Comparison of ENCODE assay signal across 10 mouse cellular contexts in genomic region chr16:96718221-96718620, GRCm38 (mm10).
A peak's percentile ranks its signal among the peaks of the same experiment; 100 is the strongest.
DNase-seq lines count a peak whose midpoint lies in the region; ATAC-seq and TF ChIP-seq lines count a peak whose summit lies in the region.
"Had no signal": no experiment of that assay in that cellular context is flagged by ENCODE, and none has a peak within 500 bp of the region (broad histone marks: within the 10 kb centered on the region; RNA-seq: fewer than 3 reads in every experiment).

No protein-coding gene starts in this region.

- no peak overlapping the region for H3K9ac ChIP-seq in limb, embryonic 11.5 days (ENCODE audit: low read length)
- no peak overlapping the region for H3K9ac ChIP-seq in forebrain, embryonic 14.5 days (ENCODE audit: low read length)
- H3K9ac ChIP-seq: hindbrain, embryonic 13.5 days had no signal

- DNase-seq in kidney, adult 2 months, result no peak
- no peak for DNase-seq in kidney, adult 8-10 months
- DNase-seq in B cell, adult 2 months, result peak; percentile 3 to 11
- DNase-seq in WW6 (ENCODE audit: low read depth, low spot score), result peak; percentile 5
- DNase-seq in limb, embryonic 11.5 days (ENCODE audit: low spot score), result peak; percentile 40
- DNase-seq in right cerebral cortex, postnatal 4 days, result no peak
- DNase-seq in ovary, postnatal 14 days (ENCODE audit: low spot score), result no peak
- no peak for DNase-seq in forebrain, embryonic 14.5 days (ENCODE audit: low spot score)
- DNase-seq: adrenal gland, adult 8-10 months had no signal

- H3K4me2 ChIP-seq in limb, embryonic 11.5 days (ENCODE audit: low read depth, severe bottlenecking), result no peak overlapping the region
- no peak overlapping the region for H3K4me2 ChIP-seq in forebrain, embryonic 14.5 days (ENCODE audit: low read length)
- H3K4me2 ChIP-seq: hindbrain, embryonic 13.5 days had no signal

- no peak for TF ChIP-seq POLR2A in kidney, adult 2 months (IDR thresholded peaks at IDR 0.05; ENCODE audit: low read depth, low read length)

- TF ChIP-seq CTCF in kidney, adult 2 months (conservative IDR thresholded peaks at IDR 0.05; ENCODE audit: insufficient read depth, insufficient read length, low read depth, low read length), result peak; percentile 39

- no peak for ATAC-seq in limb, embryonic 11.5 days (ENCODE audit: insufficient number of reproducible peaks, low FRiP score, low TSS enrichment, low read depth)
- no peak for ATAC-seq in forebrain, embryonic 14.5 days

- no peak overlapping the region for H3K27ac ChIP-seq in kidney, adult 2 months (ENCODE audit: insufficient read depth, low read depth, low read length)
- no peak overlapping the region for H3K27ac ChIP-seq in limb, embryonic 11.5 days (replicated peaks; ENCODE audit: low read depth, low read length)
- no peak overlapping the region for H3K27ac ChIP-seq in forebrain, embryonic 14.5 days (ENCODE audit: low read depth, low read length)
- H3K27ac ChIP-seq: hindbrain, embryonic 13.5 days had no signal

- 5% methylated on average over 2 of the region's 2 CpGs for WGBS in kidney, adult 2 months
- 0% methylated on average over 2 of the region's 2 CpGs for WGBS in limb, embryonic 11.5 days
- WGBS in forebrain, embryonic 14.5 days, result 3% methylated on average over 2 of the region's 2 CpGs

- H3K9me3 ChIP-seq in limb, embryonic 11.5 days (ENCODE audit: control insufficient read depth, low read length), result no peaks in the 10 kb centered on the region
- H3K9me3 ChIP-seq in forebrain, embryonic 14.5 days (replicated peaks; ENCODE audit: control insufficient read depth, low read length), result no peaks in the 10 kb centered on the region
- H3K9me3 ChIP-seq: hindbrain, embryonic 13.5 days had no signal

- no peaks in the 10 kb centered on the region for H3K36me3 ChIP-seq in kidney, adult 2 months (ENCODE audit: control insufficient read depth, insufficient read depth, low read length)
- H3K36me3 ChIP-seq in limb, embryonic 11.5 days (ENCODE audit: control insufficient read depth, insufficient read depth, low read length), result no peaks in the 10 kb centered on the region
- H3K36me3 ChIP-seq in forebrain, embryonic 14.5 days (ENCODE audit: control insufficient read depth, insufficient read depth, low read length), result no peaks in the 10 kb centered on the region

- H3K27me3 ChIP-seq in kidney, adult 2 months (replicated peaks; ENCODE audit: control insufficient read depth, insufficient read depth, low read length), result no peaks in the 10 kb centered on the region
- H3K27me3 ChIP-seq in limb, embryonic 11.5 days (ENCODE audit: control insufficient read depth, insufficient read depth, low read length), result no peaks in the 10 kb centered on the region
- no peaks in the 10 kb centered on the region for H3K27me3 ChIP-seq in forebrain, embryonic 14.5 days (replicated peaks; ENCODE audit: control insufficient read depth, insufficient read depth, low read length)
- H3K27me3 ChIP-seq: hindbrain, embryonic 13.5 days had no signal

- no peaks in the 10 kb centered on the region for H3K4me1 ChIP-seq in kidney, adult 2 months (ENCODE audit: control insufficient read depth, insufficient read depth, low read length)
- no peaks in the 10 kb centered on the region for H3K4me1 ChIP-seq in limb, embryonic 11.5 days (ENCODE audit: control insufficient read depth, insufficient read depth, low read length)
- H3K4me1 ChIP-seq in forebrain, embryonic 14.5 days (ENCODE audit: control insufficient read depth, insufficient read depth, low read length), result 0 out of 2 replicates have a peak, but pooled peaks cover 3% of the 10 kb centered on the region

- no peak overlapping the region for H3K4me3 ChIP-seq in kidney, adult 2 months (ENCODE audit: insufficient read depth, low read depth, low read length)
- H3K4me3 ChIP-seq in limb, embryonic 11.5 days (ENCODE audit: low read depth, low read length), result no peak overlapping the region
- no peak overlapping the region for H3K4me3 ChIP-seq in forebrain, embryonic 14.5 days (ENCODE audit: low read depth, low read length)
- H3K4me3 ChIP-seq: hindbrain, embryonic 13.5 days had no signal

Comparison
In these comparisons a context has a peak if more than half of its experiments do, and no peak if none do; other contexts are left out.
1. DNase-seq: peak in B cell, adult 2 months (2 of 2), WW6 (single experiment) and limb, embryonic 11.5 days (single experiment); none in kidney, adult 2 months (single experiment), kidney, adult 8-10 months (0 of 2), right cerebral cortex, postnatal 4 days (single experiment), ovary, postnatal 14 days (single experiment) and forebrain, embryonic 14.5 days (single experiment).